Mouse (Mus musculus) heart, embryonic 11.5 days (tissue): Measurements from ENCODE around the gene Ddn. TPM values are rescaled to one million over a fixed set of nuclear protein-coding genes. Genes with fewer than 3 reads are reported as not detected.

ENCODE experiments used
- ATAC-seq: fragments of 200-750 bp; cut with Nextera tagmentation; replicated peaks from 2 replicates; pipeline ENCODE4 v1.8.0; 2017; ENCODE audit warnings: moderate library complexity; ENCODE audit not compliant: insufficient number of reproducible peaks, low FRiP score, low TSS enrichment
- H3K27ac ChIP-seq: fragments of 300-500 bp; sonication (generic); 2 replicates; pipeline ENCODE4 v1.5.1; 2014; ENCODE audit warnings: mild to moderate bottlenecking, low read depth, low read length
- H3K27me3 ChIP-seq: fragments of 300-500 bp; sonication (generic); 2 replicates; pipeline ENCODE4 v1.6.1; 2014; ENCODE audit warnings: mild to moderate bottlenecking, low read length, mixed read lengths; ENCODE audit not compliant: control insufficient read depth, insufficient read depth
- H3K36me3 ChIP-seq: fragments of 300-500 bp; sonication (generic); 2 replicates; pipeline ENCODE4 v1.6.1; 2014; ENCODE audit warnings: mild to moderate bottlenecking, low read length, moderate library complexity, mixed read lengths; ENCODE audit not compliant: control insufficient read depth, insufficient read depth
- H3K4me1 ChIP-seq: fragments of 300-500 bp; sonication (generic); 2 replicates; pipeline ENCODE4 v1.6.1; 2014; ENCODE audit warnings: low read length; ENCODE audit not compliant: control insufficient read depth, insufficient read depth
- H3K4me2 ChIP-seq: fragments of 300-500 bp; sonication (generic); 2 replicates; pipeline ENCODE4 v1.6.1; 2014; ENCODE audit warnings: mild to moderate bottlenecking, moderate library complexity
- H3K4me3 ChIP-seq: fragments of 300-500 bp; sonication (generic); 2 replicates; pipeline ENCODE4 v1.5.1; 2014; ENCODE audit warnings: low read depth, low read length
- H3K9ac ChIP-seq: fragments of 300-500 bp; sonication (generic); 2 replicates; pipeline ENCODE4 v1.6.1; 2014; ENCODE audit warnings: mild to moderate bottlenecking, low read depth, low read length, moderate library complexity
- H3K9me3 ChIP-seq: fragments of 300-500 bp; sonication (generic); replicated peaks from 2 replicates; pipeline ENCODE4 v1.6.1; 2016; ENCODE audit warnings: low read length; ENCODE audit not compliant: control insufficient read depth
- WGBS: fragments of 180-500 bp; shearing (Covaris S2); extraction: QIAGEN DNeasy Blood & Tissue Kit; methylation state at CpG from one replicate; pipeline ENCODE4 v1.1.7; 2014; ENCODE audit not compliant: insufficient replicate concordance; 5-methylcytosine and 5-hydroxymethylcytosine counted together
- polyA plus RNA-seq: library from polyadenylated mRNA; unstranded; fragments of >200 nt; fragmentation: Nextera tagmentation; extraction: Ambion mirVana; gene quantifications from 2 replicates; pipeline ENCODE4 v1.2.1, GENCODE M21; 2014

Gene Ddn
- polyA plus RNA-seq, 1 experiment from 2014 or later: 0.11 TPM

- peaks cover 76% of the 10 kb centered on the region for H3K27me3 ChIP-seq
- WGBS: 16% methylated on average over 24 of the region's 24 CpGs
- H3K4me2 ChIP-seq: peak overlapping the region; percentile 48
- no peak overlapping the region for H3K27ac ChIP-seq
- H3K36me3 ChIP-seq: no peaks in the 10 kb centered on the region
- H3K9ac ChIP-seq: no peak overlapping the region
- H3K4me1 ChIP-seq: peaks cover 11% of the 10 kb centered on the region
- H3K9me3 ChIP-seq: no peaks in the 10 kb centered on the region
- no peak for ATAC-seq
- peak overlapping the region; percentile 20 for H3K4me3 ChIP-seq
Observed at GRCm38 (mm10) chr15:98788972-98789660, 20.2 kb downstream of the Ddn start.

- H3K27ac ChIP-seq: no peak overlapping the region
- no peak overlapping the region for H3K4me2 ChIP-seq
- 28% methylated on average over 4 of the region's 4 CpGs for WGBS
- no peaks in the 10 kb centered on the region for H3K36me3 ChIP-seq
- no peaks in the 10 kb centered on the region for H3K9me3 ChIP-seq
- peaks cover 66% of the 10 kb centered on the region for H3K27me3 ChIP-seq
- ATAC-seq: no peak
- H3K9ac ChIP-seq: no peak overlapping the region
- no peak overlapping the region for H3K4me3 ChIP-seq
- peaks cover 11% of the 10 kb centered on the region for H3K4me1 ChIP-seq
Observed at GRCm38 (mm10) chr15:98787930-98788329, 21.4 kb downstream of the Ddn start.

- WGBS: 35% methylated on average over 7 of the region's 7 CpGs
- H3K4me2 ChIP-seq: no peak overlapping the region
- H3K9ac ChIP-seq: no peak overlapping the region
- H3K9me3 ChIP-seq: no peaks in the 10 kb centered on the region
- no peaks in the 10 kb centered on the region for H3K36me3 ChIP-seq
- no peak overlapping the region for H3K27ac ChIP-seq
- ATAC-seq: no peak
- peaks cover 61% of the 10 kb centered on the region for H3K27me3 ChIP-seq
- no peak overlapping the region for H3K4me3 ChIP-seq
- peaks cover 2% of the 10 kb centered on the region for H3K4me1 ChIP-seq
Observed at GRCm38 (mm10) chr15:98785744-98786143, 23.5 kb downstream of the Ddn start.

- Histone ChIP-seq H3K4me1 (peaks cover 19% of the 10 kb centered on the region), H3K27me3 (peaks cover 67% of the 10 kb centered on the region), H3K4me3 (no peak overlapping the region), H3K36me3 (no peaks in the 10 kb centered on the region), H3K4me2 (no peak overlapping the region), H3K27ac (no peak overlapping the region), H3K9ac (no peak overlapping the region), H3K9me3 (no peaks in the 10 kb centered on the region)
- 29% methylated on average over 6 of the region's 6 CpGs for WGBS
- no peak for ATAC-seq
Observed at GRCm38 (mm10) chr15:98781166-98781565, 28.1 kb downstream of the Ddn start.

- H3K36me3 ChIP-seq: no peaks in the 10 kb centered on the region
- 4% methylated on average over 13 of the region's 13 CpGs for WGBS
- no peak overlapping the region for H3K4me3 ChIP-seq
- no peak overlapping the region for H3K27ac ChIP-seq
- peaks cover 73% of the 10 kb centered on the region for H3K27me3 ChIP-seq
- H3K9me3 ChIP-seq: no peaks in the 10 kb centered on the region
- no peak overlapping the region for H3K4me2 ChIP-seq
- ATAC-seq: no peak
- no peak overlapping the region for H3K9ac ChIP-seq
- peaks cover 19% of the 10 kb centered on the region for H3K4me1 ChIP-seq
Observed at GRCm38 (mm10) chr15:98780573-98780972, 28.7 kb downstream of the Ddn start.

GRCm38 (mm10) chr15:98780075-98780474, 29.2 kb downstream of the Ddn start:
- WGBS: 2% methylated on average over 8 of the region's 8 CpGs
- Histone ChIP-seq H3K36me3 (no peaks in the 10 kb centered on the region), H3K4me3 (no peak overlapping the region), H3K9ac (no peak overlapping the region), H3K27ac (no peak overlapping the region), H3K27me3 (peaks cover 78% of the 10 kb centered on the region), H3K4me1 (peaks cover 19% of the 10 kb centered on the region), H3K9me3 (no peaks in the 10 kb centered on the region), H3K4me2 (no peak overlapping the region)
- ATAC-seq: no peak

GRCm38 (mm10) chr15:98778806-98779205, 30.5 kb downstream of the Ddn start:
- Histone ChIP-seq H3K36me3 (no peaks in the 10 kb centered on the region), H3K27ac (no peak overlapping the region), H3K9me3 (no peaks in the 10 kb centered on the region), H3K9ac (no peak overlapping the region), H3K4me1 (peaks cover 19% of the 10 kb centered on the region), H3K4me2 (peak overlapping the region; percentile 53; the same call in 1 of the 2 replicates), H3K4me3 (no peak overlapping the region), H3K27me3 (peaks cover 88% of the 10 kb centered on the region)
- no peak for ATAC-seq
- WGBS: 0% methylated on average over 9 of the region's 11 CpGs

- Histone ChIP-seq H3K4me2 (peak overlapping the region; percentile 53), H3K9ac (no peak overlapping the region), H3K36me3 (no peaks in the 10 kb centered on the region), H3K4me1 (peaks cover 19% of the 10 kb centered on the region), H3K27me3 (peaks cover 94% of the 10 kb centered on the region), H3K27ac (no peak overlapping the region), H3K4me3 (peak overlapping the region; percentile 28), H3K9me3 (no peaks in the 10 kb centered on the region)
- under 1% methylated on average over 25 of the region's 25 CpGs for WGBS
- ATAC-seq: no peak
Observed at GRCm38 (mm10) chr15:98778191-98778770, 31.0 kb downstream of the Ddn start.

GRCm38 (mm10) chr15:98777762-98778161, 31.5 kb downstream of the Ddn start, which contains the start of gene Wnt10b:
TSS of gene Wnt10b (minus strand) at chr15:98778150.
- peak within 1 kb of the TSS; percentile 53 for H3K4me2 ChIP-seq
- no peak for ATAC-seq
- H3K4me3 ChIP-seq: peak within 1 kb of the TSS; percentile 31
- H3K4me1 ChIP-seq: peaks cover 19% of the 10 kb centered on the region
- H3K9ac ChIP-seq: no peak within 1 kb of the TSS
- no peaks in the 10 kb centered on the region for H3K9me3 ChIP-seq
- peaks cover 97% of the 10 kb centered on the region for H3K27me3 ChIP-seq
- H3K27ac ChIP-seq: no peak within 1 kb of the TSS
- under 1% methylated on average over 30 of the region's 33 CpGs for WGBS
- no peaks in the 10 kb centered on the region for H3K36me3 ChIP-seq
